Mouse (Mus musculus) kidney, adult 2 months (tissue): ENCODE measurements at regions not wholly inside any gene's neighbourhood (a gene's known extent, or its start where the extent isn't known, plus 50 kb on each side); places are given as distances from the start of the nearest gene placed in this dataset.
"Not testable (repeated sequence)": the region's sequence is repeated elsewhere in the genome, so short reads cannot be mapped to it uniquely, and the experiment has no call there.

ENCODE experiments used
- DNase-seq: peaks from one replicate; pipeline ENCODE4 v3.0.0; 2021
- H3K27ac ChIP-seq: fragments of 200-500 bp; 2 replicates; pipeline ENCODE4 v1.5.1; 2012; ENCODE audit warnings: low read depth, low read length, control low read depth, inconsistent platforms; ENCODE audit not compliant: insufficient read depth
- H3K27me3 ChIP-seq: fragments of 200-500 bp; replicated peaks from 2 replicates; pipeline ENCODE4 v1.6.1; 2012; ENCODE audit warnings: mild to moderate bottlenecking, moderate library complexity, low read length, inconsistent platforms; ENCODE audit not compliant: control insufficient read depth, insufficient read depth
- H3K36me3 ChIP-seq: fragments of 200-500 bp; 2 replicates; pipeline ENCODE4 v1.6.1; 2012; ENCODE audit warnings: mild to moderate bottlenecking, moderate library complexity, low read length, inconsistent platforms; ENCODE audit not compliant: control insufficient read depth, insufficient read depth
- H3K4me1 ChIP-seq: fragments of 200-500 bp; 2 replicates; pipeline ENCODE4 v1.6.1; 2011; ENCODE audit warnings: low read length; ENCODE audit not compliant: control insufficient read depth, insufficient read depth
- H3K4me3 ChIP-seq: fragments of 200-500 bp; 2 replicates; pipeline ENCODE4 v1.5.1; 2011; ENCODE audit warnings: mild to moderate bottlenecking, low read depth, low read length, control low read depth; ENCODE audit not compliant: insufficient read depth
- CTCF ChIP-seq: fragments of 200-500 bp; conservative IDR thresholded peaks from 2 replicates; pipeline ENCODE4 v1.5.1; 2011; ENCODE audit warnings: low read depth, mild to moderate bottlenecking, control low read depth, low read length, moderate library complexity, mixed read lengths; ENCODE audit not compliant: insufficient read depth, insufficient read length
- POLR2A ChIP-seq: fragments of 200-500 bp; IDR thresholded peaks from one replicate; pipeline ENCODE4 v1.6.1; 2011; ENCODE audit warnings: low read depth, low read length, control low read depth
- WGBS: fragments of 180-500 bp; shearing (Covaris S2); methylation state at CpG from one replicate; pipeline ENCODE4 v1.1.7; 2018; 5-methylcytosine and 5-hydroxymethylcytosine counted together

DNA sequence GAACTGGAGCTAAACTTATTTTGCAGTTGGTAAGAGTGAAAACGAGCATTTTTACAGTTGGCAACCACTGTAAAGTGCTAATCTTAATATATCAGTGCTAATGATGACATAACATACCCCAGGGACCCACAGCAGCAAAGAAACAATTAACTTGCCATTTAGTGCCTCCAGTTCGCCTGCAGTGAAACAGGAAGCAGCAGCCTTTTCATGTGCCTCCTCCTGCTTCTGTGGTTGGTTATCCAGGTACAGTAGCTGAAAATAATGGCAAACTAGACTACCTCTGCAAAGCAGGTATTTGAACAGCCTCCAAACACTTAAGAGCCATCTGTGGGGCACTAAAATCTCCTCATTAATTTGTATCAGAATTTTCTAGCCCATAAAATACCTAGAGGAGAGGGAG, 584.8 kb upstream of the Pfkp start:
- H3K27ac ChIP-seq, result no peak overlapping the region
- no peaks in the 10 kb centered on the region for H3K4me1 ChIP-seq
- no peaks in the 10 kb centered on the region for H3K27me3 ChIP-seq
- no peak for TF ChIP-seq CTCF
- no peak for TF ChIP-seq POLR2A
- WGBS, result 15% methylated on average over 2 of the region's 2 CpGs
- no peak overlapping the region for H3K4me3 ChIP-seq
- no peaks in the 10 kb centered on the region for H3K36me3 ChIP-seq
- DNase-seq, result no peak

DNA sequence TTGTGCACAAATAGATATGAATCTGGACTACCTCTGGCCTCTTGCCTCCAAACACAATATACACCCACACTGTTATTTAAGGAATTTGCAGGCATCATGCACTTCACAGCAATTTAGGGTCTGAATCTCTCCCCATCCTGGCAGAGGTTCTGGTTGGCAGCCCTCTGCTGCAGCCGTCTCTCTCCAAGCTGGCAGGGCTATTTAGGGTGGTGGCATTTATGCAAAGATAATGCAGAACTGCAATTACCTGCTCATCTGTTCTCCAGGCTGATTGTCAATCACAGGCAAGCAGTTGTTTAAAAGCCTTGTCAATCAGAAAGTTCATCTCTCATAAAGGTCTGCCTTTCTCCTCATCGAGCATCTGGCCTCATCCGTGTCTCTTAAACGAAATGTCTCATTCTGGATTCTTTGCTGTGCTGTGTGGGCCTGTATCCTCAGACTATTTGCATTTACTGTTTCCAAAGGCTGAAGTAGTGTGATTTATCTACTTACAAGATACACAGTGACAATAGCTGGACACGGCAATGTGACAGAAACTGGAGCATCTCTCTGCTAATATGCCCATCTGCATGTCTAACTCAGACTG, 558.1 kb upstream of the Pfkp start:
- no peak overlapping the region for H3K4me3 ChIP-seq
- no peak for DNase-seq
- H3K4me1 ChIP-seq, result no peaks in the 10 kb centered on the region
- no peaks in the 10 kb centered on the region for H3K27me3 ChIP-seq
- no peaks in the 10 kb centered on the region for H3K36me3 ChIP-seq
- whole genome bisulfite sequencing, result 79% methylated on average over 5 of the region's 5 CpGs
- no peak for TF ChIP-seq CTCF
- TF ChIP-seq POLR2A, result no peak
- H3K27ac ChIP-seq, result no peak overlapping the region

DNA sequence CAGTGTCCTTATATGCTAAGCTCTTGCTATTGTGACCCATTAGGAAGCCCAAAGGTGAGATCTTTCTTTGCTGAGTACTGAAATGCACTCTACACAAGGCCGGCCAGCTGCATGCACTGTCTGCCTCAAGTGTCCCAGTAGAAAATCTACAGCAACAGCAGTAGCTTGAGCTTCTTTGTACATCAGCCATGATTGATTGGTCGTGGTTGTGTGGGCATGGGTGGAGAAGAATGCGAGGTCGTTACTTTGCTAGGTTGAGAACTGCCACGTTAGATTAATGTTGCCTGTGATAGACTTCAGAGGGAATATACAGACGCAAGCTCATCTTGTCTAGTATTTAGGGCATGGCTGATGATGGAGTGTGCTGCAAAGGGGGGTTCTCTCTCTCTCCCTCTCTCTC, 547.4 kb upstream of the Pfkp start:
- Histone ChIP-seq H3K4me1 (no peaks in the 10 kb centered on the region), H3K27ac (no peak overlapping the region), H3K4me3 (no peak overlapping the region), H3K36me3 (no peaks in the 10 kb centered on the region), H3K27me3 (no peaks in the 10 kb centered on the region)
- TF ChIP-seq POLR2A, result no peak
- no peak for TF ChIP-seq CTCF
- 44% methylated on average over 6 of the region's 6 CpGs for WGBS
- no peak for DNase-seq

DNA sequence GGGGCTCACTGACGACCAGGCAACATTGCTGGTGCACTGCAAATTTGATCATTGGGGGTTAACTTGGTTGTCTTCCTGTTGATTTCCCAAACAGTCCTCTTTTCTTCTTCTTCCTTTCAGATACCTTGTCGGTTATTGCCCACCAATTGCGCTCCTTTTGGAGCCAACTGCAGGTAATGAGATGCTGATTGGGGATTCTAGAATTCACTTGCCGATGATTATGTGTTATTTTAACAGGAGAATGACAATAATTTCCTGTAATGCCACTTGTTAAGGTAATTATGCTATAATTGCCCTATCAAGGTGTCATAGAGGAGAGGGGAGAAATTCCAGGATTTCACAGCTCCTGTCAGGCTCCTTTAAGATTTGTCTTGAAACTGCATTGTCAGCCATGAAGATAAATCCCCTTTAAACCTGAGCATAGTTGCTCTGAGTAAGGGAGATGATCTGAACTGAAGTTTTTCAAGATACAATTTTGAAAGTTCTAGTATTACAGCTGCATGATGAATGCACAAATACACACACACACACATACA, 533.7 kb upstream of the Pfkp start:
- Histone ChIP-seq H3K27me3 (no peaks in the 10 kb centered on the region), H3K4me3 (no peak overlapping the region), H3K36me3 (no peaks in the 10 kb centered on the region), H3K4me1 (no peaks in the 10 kb centered on the region), H3K27ac (no peak overlapping the region)
- TF ChIP-seq CTCF, result no peak
- TF ChIP-seq POLR2A, result no peak
- WGBS, result 41% methylated on average over 4 of the region's 4 CpGs
- DNase-seq, result no peak

GRCm38 (mm10) chr13:7175561-7176160, 527.1 kb upstream of the Pfkp start:
- no peak overlapping the region for H3K27ac ChIP-seq
- H3K36me3 ChIP-seq, result no peaks in the 10 kb centered on the region
- 40% methylated on average over 9 of the region's 9 CpGs for WGBS
- H3K27me3 ChIP-seq, result no peaks in the 10 kb centered on the region
- H3K4me3 ChIP-seq, result no peak overlapping the region
- no peak for TF ChIP-seq POLR2A
- peak; percentile 51 for DNase-seq
- no peaks in the 10 kb centered on the region for H3K4me1 ChIP-seq

GRCm38 (mm10) chr13:7170035-7170434, 521.5 kb upstream of the Pfkp start:
- not testable (repeated sequence) for H3K27ac ChIP-seq, DNase-seq, H3K27me3 ChIP-seq, H3K4me3 ChIP-seq, H3K4me1 ChIP-seq, H3K36me3 ChIP-seq
- WGBS, result 92% methylated on average over 3 of the region's 3 CpGs

- no peaks in the 10 kb centered on the region for H3K36me3 ChIP-seq
- TF ChIP-seq CTCF (no peak), POLR2A (no peak)
- DNase-seq, result no peak
- H3K27ac ChIP-seq, result no peak overlapping the region
- no peaks in the 10 kb centered on the region for H3K27me3 ChIP-seq
- 53% methylated on average over 4 of the region's 4 CpGs for WGBS
- H3K4me1 ChIP-seq, result no peaks in the 10 kb centered on the region
- H3K4me3 ChIP-seq, result no peak overlapping the region
Measured at GRCm38 (mm10) chr13:7146337-7146736, 497.8 kb upstream of the Pfkp start.

GRCm38 (mm10) chr13:7110572-7110971, 462.0 kb upstream of the Pfkp start:
- 82% methylated on average over 4 of the region's 4 CpGs for WGBS
- Histone ChIP-seq H3K4me3 (no peak overlapping the region), H3K36me3 (no peaks in the 10 kb centered on the region), H3K27me3 (no peaks in the 10 kb centered on the region), H3K4me1 (no peaks in the 10 kb centered on the region), H3K27ac (no peak overlapping the region)
- no peak for TF ChIP-seq CTCF
- no peak for TF ChIP-seq POLR2A
- DNase-seq, result no peak
